Mouse (Mus musculus) heart, postnatal 14 days (tissue): ENCODE data around the gene Bcl9l. TPM values are rescaled to one million over a fixed set of nuclear protein-coding genes. Genes with fewer than 3 reads are reported as not detected.

Experiments
- DNase-seq, 2 experiments: peaks; one replicate each; pipeline ENCODE4 v3.0.0; 2021 to 2022
- intact Hi-C: fragments of 180-260 bp; cut with DNase I; formaldehyde crosslinking; loops from one replicate; pipeline ENCODE4 v1.15.1; 2025
- total RNA-seq, 2 experiments: library from RNA; stranded (reverse); gene quantifications; 2 replicates each; pipeline ENCODE4 v1.2.3; 2021

Gene Bcl9l
- total RNA-seq, 2 experiments from 2014 or later, result 57.9 to 64.9 TPM

- intact Hi-C loops, result no loop called here
- DNase-seq, result peak in 1 of 2 experiments; percentile 14
Measured at GRCm38 (mm10) chr9:44508721-44509486, 26.3 kb downstream of the Bcl9l start.

GRCm38 (mm10) chr9:44509487-44510354 lies 27.1 kb downstream of the Bcl9l start:
- peak; percentile 91 to 96 for DNase-seq
- intact Hi-C loops, result loop anchor here (2.0 to 5.0 kb wide), 2 partner anchors 32 to 95 kb away; partner anchors contain the start of gene Ddx6

- intact Hi-C loops, result loop anchor here (2.0 to 5.0 kb wide), 2 partner anchors 33 to 94 kb away; partner anchors contain the start of gene Ddx6
Measured at GRCm38 (mm10) chr9:44510355-44510871, 27.8 kb downstream of the Bcl9l start.

DNA sequence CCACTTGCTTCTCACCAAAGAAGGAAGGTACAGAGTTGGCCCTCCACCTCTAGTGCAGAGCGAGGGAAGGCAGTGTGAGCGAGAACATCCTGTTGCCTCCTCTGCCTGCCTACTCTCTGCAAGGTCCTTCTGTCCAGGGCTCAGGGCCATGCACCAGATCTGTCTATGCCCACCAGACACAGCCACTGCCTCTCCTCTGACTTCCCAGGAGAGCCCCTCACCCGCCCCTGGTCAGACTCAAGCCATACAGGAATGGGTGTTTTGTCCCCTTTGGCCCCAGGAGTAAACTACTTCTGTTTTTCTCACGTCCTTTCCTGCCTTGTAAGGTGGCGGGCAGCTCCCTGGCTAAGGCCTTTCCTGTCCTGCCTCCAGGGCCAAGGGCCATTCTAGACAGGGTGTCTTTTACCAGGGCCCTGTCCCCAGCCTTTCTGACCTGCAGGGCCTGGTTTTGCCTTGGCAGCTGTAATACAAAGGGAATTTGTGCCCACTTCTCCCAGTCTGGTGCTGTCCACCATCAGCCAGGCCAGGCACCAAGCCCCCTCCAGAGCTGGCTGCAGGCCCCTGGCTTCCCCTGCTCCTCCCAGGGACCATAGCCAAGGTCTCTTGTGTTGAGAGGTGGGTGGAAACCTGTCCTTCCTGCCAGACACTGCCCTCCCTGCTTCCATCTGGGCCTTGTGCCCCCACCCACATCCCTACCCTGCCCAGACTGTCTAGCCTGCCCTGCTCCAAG lies 28.4 kb downstream of the Bcl9l start:
- intact Hi-C loops, result loop anchor here (2.0 to 5.0 kb wide), 2 partner anchors 34 to 94 kb away; partner anchors contain the start of gene Ddx6
- peak; percentile 71 to 77 for DNase-seq

More at GRCm38 (mm10) chr9:44510355-44510871, 27.8 kb downstream of the Bcl9l start:
- DNase-seq, result peak in 1 of 2 experiments; percentile 23

DNA sequence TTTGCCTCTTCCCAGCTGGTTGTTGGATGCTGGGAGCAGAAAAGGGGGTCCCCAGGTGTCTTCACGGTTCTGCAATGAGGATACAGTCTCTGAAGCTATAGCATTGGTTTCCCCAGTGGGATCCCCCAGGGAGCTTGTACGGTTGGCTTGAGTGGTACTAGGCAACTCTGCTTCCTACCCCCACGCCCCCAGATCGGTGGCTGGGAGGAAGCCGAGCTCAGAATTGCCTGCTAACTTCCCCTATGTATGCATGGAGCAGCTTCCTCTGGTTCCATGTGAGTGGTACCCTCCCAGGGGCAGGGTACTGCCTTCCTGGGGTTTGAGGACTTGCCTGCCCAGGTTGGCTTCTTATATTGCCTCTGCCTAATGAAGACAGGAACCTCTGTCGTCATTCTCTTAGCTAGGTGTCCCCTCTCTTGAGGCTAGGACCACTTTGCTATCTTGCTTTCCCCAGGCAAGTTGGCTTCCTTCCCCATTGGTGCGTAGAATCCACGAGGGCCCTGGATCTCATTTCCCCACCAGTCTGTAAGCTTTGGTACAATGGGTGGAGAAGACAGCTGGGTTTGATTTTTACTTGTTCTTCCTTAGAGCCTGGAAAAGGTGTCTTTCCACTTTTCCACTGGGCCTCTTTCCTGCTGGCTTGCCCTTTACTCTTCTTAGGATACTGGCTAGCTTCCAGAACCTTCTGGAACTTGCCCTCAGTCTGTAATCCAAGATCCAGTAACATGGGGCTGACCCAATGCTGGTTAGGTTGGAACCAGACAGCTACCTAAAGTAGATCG lies 29.5 kb downstream of the Bcl9l start:
- peak in 1 of 2 experiments; percentile 13 for DNase-seq
- intact Hi-C loops, result loop anchor here (2.0 to 5.0 kb wide), 2 partner anchors 35 to 93 kb away; partner anchors contain the start of gene Ddx6

GRCm38 (mm10) chr9:44512717-44513003 lies 30.0 kb downstream of the Bcl9l start:
- no peak for DNase-seq
- intact Hi-C loops, result loop anchor here (5.0 kb wide), 1 partner anchor 35 kb away; no protein-coding TSS in a partner anchor

DNA sequence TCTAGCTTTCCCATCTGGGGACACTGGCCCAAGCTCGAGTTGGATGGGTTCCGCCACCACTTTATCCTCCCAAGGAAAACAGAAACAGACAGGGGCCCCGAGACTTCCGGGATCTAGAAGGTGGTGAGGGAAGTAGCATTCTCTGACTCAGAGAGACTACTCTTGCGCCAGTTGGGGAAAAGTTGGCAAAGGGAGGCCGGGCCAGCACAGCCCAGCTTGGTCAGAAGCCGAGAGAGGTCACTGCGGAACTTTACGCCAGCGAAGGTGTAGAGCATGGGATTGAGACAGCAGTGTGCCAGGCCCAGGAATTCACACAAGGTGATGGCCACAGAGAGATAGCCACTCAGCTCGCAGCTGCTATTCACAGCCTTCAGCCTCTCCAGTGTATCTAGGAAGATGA lies 30.5 kb downstream of the Bcl9l start:
- DNase-seq, result peak in 1 of 2 experiments; percentile 11
- intact Hi-C loops, result loop anchor here (5.0 kb wide), 1 partner anchor 36 kb away; no protein-coding TSS in a partner anchor

- intact Hi-C loops, result loop anchor here (5.0 kb wide), 1 partner anchor 36 kb away; no protein-coding TSS in a partner anchor
- DNase-seq, result no peak
Measured at GRCm38 (mm10) chr9:44513610-44514009, 31.0 kb downstream of the Bcl9l start.

GRCm38 (mm10) chr9:44514147-44514546 lies 31.5 kb downstream of the Bcl9l start:
- DNase-seq, result no peak
- intact Hi-C loops, result loop anchor here (5.0 kb wide), 1 partner anchor 37 kb away; no protein-coding TSS in a partner anchor

- intact Hi-C loops, result no loop called here
- DNase-seq, result no peak
Measured at GRCm38 (mm10) chr9:44515131-44515751, 32.6 kb downstream of the Bcl9l start.

GRCm38 (mm10) chr9:44515891-44516290 lies 33.3 kb downstream of the Bcl9l start:
- no peak for DNase-seq
- intact Hi-C loops, result no loop called here

GRCm38 (mm10) chr9:44517368-44517767 lies 34.7 kb downstream of the Bcl9l start:
- intact Hi-C loops, result no loop called here
- DNase-seq, result no peak

DNA sequence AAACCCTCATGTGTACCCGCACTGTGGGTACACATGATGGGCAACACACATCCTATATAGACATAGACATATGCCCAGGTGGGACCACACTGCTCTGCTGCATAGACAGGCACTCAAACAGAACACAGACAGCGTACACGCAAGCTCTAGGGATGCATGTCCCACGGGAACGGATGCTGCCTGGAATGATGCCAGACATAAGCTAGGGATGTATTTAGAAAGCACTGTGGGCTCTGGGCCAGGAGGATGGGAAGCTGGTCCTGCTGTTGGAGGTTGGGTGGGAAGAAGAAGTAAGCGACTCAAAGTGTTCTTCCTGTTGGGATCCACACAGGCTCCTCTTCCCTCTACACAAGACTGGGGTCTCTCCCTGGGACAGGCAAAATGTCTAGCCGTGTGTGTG lies 35.4 kb downstream of the Bcl9l start:
- peak in 1 of 2 experiments; percentile 52 for DNase-seq

DNA sequence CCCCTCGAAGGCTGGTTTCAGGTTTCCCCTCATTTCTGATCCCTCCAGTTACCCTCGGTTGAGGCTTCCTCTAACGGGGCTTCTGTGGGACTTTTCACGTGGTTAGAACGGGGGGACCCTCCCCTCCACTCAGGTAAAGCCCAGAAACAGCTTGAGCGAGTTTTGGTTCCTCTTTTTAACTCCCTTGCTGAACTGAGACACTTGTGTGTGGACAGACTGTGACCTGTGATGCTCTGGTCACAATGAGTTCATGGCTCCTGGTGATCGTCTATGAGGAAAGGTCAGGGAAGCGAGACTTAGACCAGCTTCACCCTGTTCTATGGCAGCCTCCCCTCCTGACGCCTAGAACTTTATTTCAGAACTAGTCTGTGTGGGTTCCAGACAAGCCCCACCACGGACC lies 39.3 kb downstream of the Bcl9l start:
- intact Hi-C loops, result no loop called here
- DNase-seq, result no peak

More for the DNA sequence above, 35.4 kb downstream of the Bcl9l start:
- intact Hi-C loops, result no loop called here

DNA sequence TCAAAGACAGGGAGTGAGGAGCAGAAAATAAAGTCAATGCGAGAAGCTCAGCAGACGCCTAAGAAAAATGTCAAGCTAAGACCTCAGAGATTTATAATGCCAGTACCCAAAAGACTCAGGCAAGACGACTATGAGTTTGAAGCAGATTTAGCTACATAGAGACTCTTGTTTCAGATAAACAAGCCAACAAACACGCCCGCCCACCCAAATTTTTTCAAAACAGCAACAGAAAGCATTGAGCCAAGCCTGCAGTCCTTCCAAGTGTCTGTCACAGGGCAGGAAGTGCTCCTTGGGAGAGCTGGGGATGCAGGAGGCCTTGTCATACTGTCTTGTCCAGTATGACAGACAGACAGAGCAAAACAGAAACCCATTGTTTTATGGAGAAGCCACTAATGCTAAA lies 41.1 kb downstream of the Bcl9l start:
- intact Hi-C loops, result no loop called here
- DNase-seq, result no peak

DNA sequence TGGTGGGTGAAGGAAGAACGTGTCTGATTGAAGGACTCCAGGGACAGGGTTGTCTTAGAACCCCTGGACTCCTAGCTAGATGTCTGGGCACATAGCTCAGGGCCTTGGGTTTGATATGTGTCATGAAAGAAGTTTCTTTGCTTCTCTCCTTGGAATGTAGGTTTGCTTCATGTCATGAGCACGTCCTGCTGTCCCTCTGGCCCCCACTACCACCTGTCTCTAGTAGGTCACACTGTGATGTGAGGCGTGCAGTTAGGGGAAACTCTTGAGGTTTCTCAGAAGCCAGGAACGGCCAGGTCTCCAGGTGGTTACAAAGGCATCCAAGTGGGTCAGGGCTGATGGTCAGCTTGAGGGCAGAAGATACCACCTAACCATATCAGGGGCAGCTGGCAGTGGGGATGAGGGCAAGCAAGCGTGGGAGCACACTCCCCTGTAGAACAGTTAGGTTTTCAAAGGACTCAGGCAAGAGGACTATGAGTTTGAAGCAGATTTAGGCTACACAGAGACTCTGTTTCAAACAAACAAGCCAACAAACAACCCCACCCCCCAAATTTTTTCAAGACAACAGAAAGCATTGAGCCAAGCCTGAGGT lies 41.7 kb downstream of the Bcl9l start:
- no peak for DNase-seq
- intact Hi-C loops, result no loop called here

GRCm38 (mm10) chr9:44525001-44525400 lies 42.4 kb downstream of the Bcl9l start:
- no peak for DNase-seq
- intact Hi-C loops, result loop anchor here (5.0 kb wide), 1 partner anchor 62 kb away; no protein-coding TSS in a partner anchor

GRCm38 (mm10) chr9:44525589-44525988 lies 43.0 kb downstream of the Bcl9l start:
- intact Hi-C loops, result loop anchor here (5.0 kb wide), 1 partner anchor 62 kb away; no protein-coding TSS in a partner anchor
- DNase-seq, result no peak
